Mouse (Mus musculus) myocyte (in vitro differentiated cells): ENCODE results near the gene Cntn4.

Source experiments
- CEBPB ChIP-seq: IDR thresholded peaks from 2 replicates; pipeline ENCODE4 v1.6.1; 2011; ENCODE audit warnings: mild to moderate bottlenecking, moderate library complexity; ENCODE audit not compliant: poor library complexity, insufficient read depth, severe bottlenecking
- E2F4 ChIP-seq: IDR thresholded peaks from one replicate; pipeline ENCODE4 v1.6.1; 2011; ENCODE audit warnings: mild to moderate bottlenecking, control low read depth, moderate library complexity; ENCODE audit not compliant: insufficient read depth
- MAX ChIP-seq: IDR thresholded peaks from one replicate; pipeline ENCODE4 v1.6.1; 2011; ENCODE audit warnings: low read depth, mild to moderate bottlenecking, control low read depth
- MYOD1 ChIP-seq, 3 experiments: IDR thresholded peaks; one replicate each; pipeline ENCODE4 v1.6.1; 2011; ENCODE audit warnings: control low read depth in 2 of 3, low read depth in 2 of 3, mild to moderate bottlenecking in 2 of 3, moderate library complexity in 1 of 3; ENCODE audit not compliant: insufficient read length in 2 of 3, control insufficient read depth in 1 of 3
- MYOG ChIP-seq, 3 experiments: IDR thresholded peaks; one replicate each; pipeline ENCODE4 v1.6.1; 2011; ENCODE audit warnings: control low read depth in 2 of 3, low read depth in 2 of 3, mild to moderate bottlenecking in 2 of 3; ENCODE audit not compliant: insufficient read length in 2 of 3, control insufficient read depth in 1 of 3, insufficient read depth in 1 of 3
- POLR2A ChIP-seq: IDR thresholded peaks from one replicate; pipeline ENCODE4 v1.6.1; 2011; ENCODE audit warnings: low read depth, mild to moderate bottlenecking, control low read depth, moderate library complexity; ENCODE audit not compliant: insufficient read length
- SRF ChIP-seq: IDR thresholded peaks from one replicate; pipeline ENCODE4 v1.6.1; 2011; ENCODE audit warnings: low read depth; ENCODE audit not compliant: control insufficient read depth, insufficient read length
- TCF12 ChIP-seq: IDR thresholded peaks from one replicate; pipeline ENCODE4 v1.6.1; 2011; ENCODE audit warnings: mild to moderate bottlenecking, control low read depth; ENCODE audit not compliant: poor library complexity, insufficient read depth, severe bottlenecking
- TCF3 ChIP-seq: IDR thresholded peaks from one replicate; pipeline ENCODE4 v1.6.1; 2011; ENCODE audit warnings: low read depth, control low read depth; ENCODE audit not compliant: insufficient read length

GRCm38 (mm10) chr6:106675581-106675980 lies 998.1 kb downstream of the Cntn4 start:
- no peak for TF ChIP-seq TCF3
- no peak for TF ChIP-seq POLR2A
- TF ChIP-seq TCF12 = no peak
- no peak for TF ChIP-seq MYOG (IDR thresholded peaks at IDR 0.05; ENCODE audit: control insufficient read depth in 1 of 3, insufficient read depth in 1 of 3, insufficient read length in 2 of 3, low read depth in 2 of 3)
- TF ChIP-seq E2F4 = no peak
- TF ChIP-seq SRF = no peak
- TF ChIP-seq CEBPB = no peak
- TF ChIP-seq MAX = no peak
- no peak for TF ChIP-seq MYOD1 (IDR thresholded peaks at IDR 0.05; ENCODE audit: control insufficient read depth in 1 of 3, insufficient read length in 2 of 3, low read depth in 2 of 3)
